In genomic region chr2:35131491-35131890, GRCm38 (mm10) we compare ENCODE assay signal across 8 mouse cellular contexts. TPM values are rescaled to one million over a fixed set of nuclear protein-coding genes. Genes with fewer than 3 reads are reported as not detected.
DNase-seq lines count a peak whose midpoint lies in the region; ATAC-seq and TF ChIP-seq lines count a peak whose summit lies in the region.
"Had no signal": no experiment of that assay in that cellular context is flagged by ENCODE, and none has a peak within 500 bp of the region (broad histone marks: within the 10 kb centered on the region; RNA-seq: fewer than 3 reads in every experiment).

No protein-coding gene starts in this region.

- ATAC-seq in lung, postnatal 0 days, result no peak
- no peak for ATAC-seq in forebrain, embryonic 15.5 days (replicated peaks)
- no peak for ATAC-seq in liver, embryonic 12.5 days
- ATAC-seq in stomach, postnatal 0 days (ENCODE audit: low FRiP score, low TSS enrichment), result no peak

- no peak for TF ChIP-seq CTCF in lung, postnatal 0 days (IDR thresholded peaks at IDR 0.05)
- TF ChIP-seq CTCF in stomach, postnatal 0 days (IDR thresholded peaks at IDR 0.05; ENCODE audit: low read depth), result no peak

- H3K9ac ChIP-seq in lung, postnatal 0 days (replicated peaks; ENCODE audit: low read depth), result no peak overlapping the region
- H3K9ac ChIP-seq in forebrain, embryonic 15.5 days (replicated peaks), result no peak overlapping the region
- no peak overlapping the region for H3K9ac ChIP-seq in liver, embryonic 12.5 days
- no peak overlapping the region for H3K9ac ChIP-seq in stomach, postnatal 0 days (ENCODE audit: low read length)

- H3K36me3 ChIP-seq in lung, postnatal 0 days (ENCODE audit: insufficient read depth, low read length), result peaks cover 14% of the 10 kb centered on the region
- H3K36me3 ChIP-seq in forebrain, embryonic 15.5 days, result peaks cover 26% of the 10 kb centered on the region
- H3K36me3 ChIP-seq in liver, embryonic 12.5 days, result peaks cover 40% of the 10 kb centered on the region
- 0 out of 2 replicates have a peak, but pooled peaks cover 2% of the 10 kb centered on the region for H3K36me3 ChIP-seq in stomach, postnatal 0 days (ENCODE audit: control insufficient read depth, insufficient read depth, low read length)

- 0 out of 2 replicates have a peak overlapping the region, but pooled peaks have one; percentile 34 for H3K4me3 ChIP-seq in lung, postnatal 0 days (ENCODE audit: low read depth, low read length)
- peak overlapping the region; percentile 48 for H3K4me3 ChIP-seq in forebrain, embryonic 15.5 days
- peak overlapping the region; percentile 66 for H3K4me3 ChIP-seq in liver, embryonic 12.5 days
- peak overlapping the region; percentile 48 for H3K4me3 ChIP-seq in stomach, postnatal 0 days (ENCODE audit: low read depth, low read length)

- peak overlapping the region; percentile 55; the same call in 1 of the 2 replicates for H3K4me2 ChIP-seq in lung, postnatal 0 days (replicated peaks; ENCODE audit: low read depth, low read length)
- peak overlapping the region; percentile 58 for H3K4me2 ChIP-seq in forebrain, embryonic 15.5 days (replicated peaks)
- peak overlapping the region; percentile 78 for H3K4me2 ChIP-seq in liver, embryonic 12.5 days
- H3K4me2 ChIP-seq in stomach, postnatal 0 days (replicated peaks; ENCODE audit: low read depth), result peak overlapping the region; percentile 61; the same call in 1 of the 2 replicates

- DNase-seq in lung, postnatal 0 days (ENCODE audit: low spot score), result no peak
- DNase-seq in lung, postnatal 36 days, result no peak
- no peak for DNase-seq in stomach, postnatal 0 days (ENCODE audit: low spot score)
- DNase-seq in layer of hippocampus, adult 11-12 months (ENCODE audit: low spot score), result no peak
- no peak for DNase-seq in natural killer cell, adult 2 months (ENCODE audit: low spot score in 2 of 2)

- H3K27ac ChIP-seq in lung, postnatal 0 days (ENCODE audit: low read length), result peak overlapping the region; percentile 85
- peak overlapping the region; percentile 47; the same call in 1 of the 2 replicates for H3K27ac ChIP-seq in forebrain, embryonic 15.5 days (replicated peaks)
- no peak overlapping the region for H3K27ac ChIP-seq in liver, embryonic 12.5 days
- peak overlapping the region; percentile 75; the same call in 1 of the 2 replicates for H3K27ac ChIP-seq in stomach, postnatal 0 days (replicated peaks)

- no peaks in the 10 kb centered on the region for H3K27me3 ChIP-seq in lung, postnatal 0 days (replicated peaks; ENCODE audit: insufficient read depth, low read length)
- H3K27me3 ChIP-seq in forebrain, embryonic 15.5 days, result no peaks in the 10 kb centered on the region
- no peaks in the 10 kb centered on the region for H3K27me3 ChIP-seq in liver, embryonic 12.5 days (replicated peaks)
- no peaks in the 10 kb centered on the region for H3K27me3 ChIP-seq in stomach, postnatal 0 days (ENCODE audit: control insufficient read depth, insufficient read depth, low read length)

- no peak for TF ChIP-seq EP300 in lung, postnatal 0 days (IDR thresholded peaks at IDR 0.05)
- TF ChIP-seq EP300 in stomach, postnatal 0 days (optimal IDR thresholded peaks at IDR 0.05), result no peak

- H3K9me3 ChIP-seq in lung, postnatal 0 days (ENCODE audit: low read length), result no peaks in the 10 kb centered on the region
- no peaks in the 10 kb centered on the region for H3K9me3 ChIP-seq in forebrain, embryonic 15.5 days
- H3K9me3 ChIP-seq in liver, embryonic 12.5 days (replicated peaks), result no peaks in the 10 kb centered on the region
- no peaks in the 10 kb centered on the region for H3K9me3 ChIP-seq in stomach, postnatal 0 days (ENCODE audit: control insufficient read depth, low read length)

- peaks cover 6% of the 10 kb centered on the region for H3K4me1 ChIP-seq in lung, postnatal 0 days (ENCODE audit: insufficient read depth, low read depth, low read length)
- H3K4me1 ChIP-seq in forebrain, embryonic 15.5 days, result peaks cover 15% of the 10 kb centered on the region
- peaks cover 14% of the 10 kb centered on the region for H3K4me1 ChIP-seq in liver, embryonic 12.5 days
- H3K4me1 ChIP-seq in stomach, postnatal 0 days (replicated peaks; ENCODE audit: control insufficient read depth, insufficient read depth), result no peaks in the 10 kb centered on the region

RNA-seq across cellular contexts. Expression of gene Cntrl, which starts 22.2 kb away (rescaled TPM):
- 20.1 and 21.3 TPM in 2 replicates for polyA plus RNA-seq in lung, postnatal 0 days (2015; fragmentation: Nextera tagmentation; extraction: Ambion mirVana)
- polyA plus RNA-seq in forebrain, embryonic 15.5 days (2015; fragmentation: Nextera tagmentation; extraction: Ambion mirVana), result 15.5 and 17.9 TPM in 2 replicates
- polyA plus RNA-seq in liver, embryonic 12.5 days (2016; fragmentation: Nextera tagmentation; extraction: Ambion mirVana), result 10.9 and 12.7 TPM in 2 replicates
- polyA plus RNA-seq in stomach, postnatal 0 days (2015; fragmentation: Nextera tagmentation; extraction: Ambion mirVana), result 7.3 and 8.0 TPM in 2 replicates

RNA-seq across cellular contexts. Expression of gene AI182371, which starts 30.1 kb away (rescaled TPM):
- polyA plus RNA-seq in lung, postnatal 0 days (2015; fragmentation: Nextera tagmentation; extraction: Ambion mirVana), result 1.4 and 3.0 TPM in 2 replicates
- 0.32 and 0.39 TPM in 2 replicates for polyA plus RNA-seq in forebrain, embryonic 15.5 days (2015; fragmentation: Nextera tagmentation; extraction: Ambion mirVana)
- 5.3 and 5.5 TPM in 2 replicates for polyA plus RNA-seq in liver, embryonic 12.5 days (2016; fragmentation: Nextera tagmentation; extraction: Ambion mirVana)
- 0.15 and 0.25 TPM in 2 replicates for polyA plus RNA-seq in stomach, postnatal 0 days (2015; fragmentation: Nextera tagmentation; extraction: Ambion mirVana)
- polyA plus RNA-seq: neural tube, embryonic 11.5 days had no signal
